In genomic region chr5:148375480-148375879, GRCm38 (mm10) we compare ENCODE assay signal across 17 mouse cellular contexts. TPM values are rescaled to one million over a fixed set of nuclear protein-coding genes. Genes with fewer than 3 reads are reported as not detected.
DNase-seq lines count a peak whose midpoint lies in the region; ATAC-seq and TF ChIP-seq lines count a peak whose summit lies in the region.
"Had no signal": no experiment of that assay in that cellular context is flagged by ENCODE, and none has a peak within 500 bp of the region (broad histone marks: within the 10 kb centered on the region; RNA-seq: fewer than 3 reads in every experiment).

No protein-coding gene starts in this region.

- no peaks in the 10 kb centered on the region for H3K4me1 ChIP-seq in intestine, postnatal 0 days (replicated peaks; ENCODE audit: control insufficient read depth, insufficient read depth, low read length)
- no peaks in the 10 kb centered on the region for H3K4me1 ChIP-seq in intestine, embryonic 16.5 days (ENCODE audit: control insufficient read depth, insufficient read depth, low read length)
- H3K4me1 ChIP-seq in spleen, adult 2 months (ENCODE audit: control insufficient read depth, insufficient read depth, insufficient read length) = peaks cover 6% of the 10 kb centered on the region; the same call in 1 of the 2 replicates

- H3K4me2 ChIP-seq in intestine, postnatal 0 days (replicated peaks; ENCODE audit: low read depth) = no peak overlapping the region
- no peak overlapping the region for H3K4me2 ChIP-seq in intestine, embryonic 16.5 days (ENCODE audit: low read depth, low read length)
- H3K4me2 ChIP-seq: embryonic facial prominence, embryonic 13.5 days; heart, embryonic 15.5 days; liver, embryonic 15.5 days; midbrain, embryonic 11.5 days had no signal

- no peak for ATAC-seq in intestine, postnatal 0 days
- ATAC-seq in intestine, embryonic 16.5 days = no peak
- no peak for ATAC-seq in Patski
- ATAC-seq: forebrain, embryonic 14.5 days; hindbrain, embryonic 16.5 days had no signal

- no peak overlapping the region for H3K27ac ChIP-seq in intestine, postnatal 0 days (ENCODE audit: low read depth, low read length)
- H3K27ac ChIP-seq in intestine, embryonic 16.5 days (ENCODE audit: low read length) = no peak overlapping the region
- no peak overlapping the region for H3K27ac ChIP-seq in spleen, adult 2 months (ENCODE audit: insufficient read depth, low read length)
- H3K27ac ChIP-seq: embryonic facial prominence, embryonic 13.5 days; heart, embryonic 15.5 days; liver, embryonic 15.5 days had no signal

- no peak for DNase-seq in spleen, adult 2 months (ENCODE audit: low read depth in 1 of 2, low spot score in 2 of 2)
- DNase-seq in spleen, adult 12 weeks (ENCODE audit: low spot score) = no peak
- no peak for DNase-seq in Patski (ENCODE audit: low read depth, low spot score)
- peak; percentile 66 for DNase-seq in testis, postnatal 10 days (ENCODE audit: low spot score)
- no peak for DNase-seq in layer of hippocampus, adult 8-10 months (ENCODE audit: low spot score in 2 of 2)
- DNase-seq: cerebellum, adult 9-10 months; gastrocnemius, postnatal 25 days; kidney, postnatal 14 days; retina, postnatal 1 day had no signal

- no peaks in the 10 kb centered on the region for H3K27me3 ChIP-seq in intestine, postnatal 0 days (replicated peaks; ENCODE audit: control insufficient read depth, insufficient read depth, low read length)
- H3K27me3 ChIP-seq in intestine, embryonic 16.5 days (replicated peaks; ENCODE audit: control insufficient read depth, insufficient read depth, low read length) = no peaks in the 10 kb centered on the region
- no peaks in the 10 kb centered on the region for H3K27me3 ChIP-seq in spleen, adult 2 months (ENCODE audit: control insufficient read depth, insufficient read depth, low read length)
- H3K27me3 ChIP-seq in Patski = no peaks in the 10 kb centered on the region
- H3K27me3 ChIP-seq: embryonic facial prominence, embryonic 13.5 days; heart, embryonic 15.5 days; liver, embryonic 15.5 days had no signal

- H3K36me3 ChIP-seq in intestine, postnatal 0 days (ENCODE audit: control insufficient read depth, insufficient read depth) = no peaks in the 10 kb centered on the region
- H3K36me3 ChIP-seq in intestine, embryonic 16.5 days (ENCODE audit: control insufficient read depth, insufficient read depth, low read length) = peaks cover 10% of the 10 kb centered on the region; the same call in 1 of the 2 replicates
- no peaks in the 10 kb centered on the region for H3K36me3 ChIP-seq in spleen, adult 2 months (ENCODE audit: control insufficient read depth, insufficient read depth, low read length)
- H3K36me3 ChIP-seq: embryonic facial prominence, embryonic 13.5 days; heart, embryonic 15.5 days had no signal

- no peak overlapping the region for H3K4me3 ChIP-seq in intestine, postnatal 0 days (ENCODE audit: low read depth, low read length)
- H3K4me3 ChIP-seq in intestine, embryonic 16.5 days (ENCODE audit: low read length) = no peak overlapping the region
- H3K4me3 ChIP-seq in spleen, adult 2 months (ENCODE audit: extremely low read depth, insufficient read depth, insufficient read length) = no peak overlapping the region
- H3K4me3 ChIP-seq: embryonic facial prominence, embryonic 13.5 days; heart, embryonic 15.5 days; liver, embryonic 15.5 days had no signal

- POLR2A ChIA-PET in Patski (lab: Charles Lee) = no interaction called here

- in situ Hi-C loops in Patski (cut with MboI; ENCODE audit: low pct_unique_long_range_greater_than_20kb) = no loop called here

- no peak overlapping the region for H3K9ac ChIP-seq in intestine, postnatal 0 days (ENCODE audit: low read depth, low read length)
- no peak overlapping the region for H3K9ac ChIP-seq in intestine, embryonic 16.5 days (ENCODE audit: low read depth, low read length)
- H3K9ac ChIP-seq: embryonic facial prominence, embryonic 13.5 days; heart, embryonic 15.5 days; liver, embryonic 15.5 days had no signal

- no peaks in the 10 kb centered on the region for H3K9me3 ChIP-seq in intestine, postnatal 0 days (ENCODE audit: control insufficient read depth)
- H3K9me3 ChIP-seq in intestine, embryonic 16.5 days (ENCODE audit: control insufficient read depth, low read length) = peaks cover 7% of the 10 kb centered on the region; the same call in 1 of the 2 replicates
- H3K9me3 ChIP-seq: heart, embryonic 15.5 days had no signal

- no peak for TF ChIP-seq POLR2A in spleen, adult 2 months (IDR thresholded peaks at IDR 0.05; ENCODE audit: low read depth, low read length)

- TF ChIP-seq CTCF in intestine, postnatal 0 days (IDR thresholded peaks at IDR 0.05; ENCODE audit: low read depth) = peak; percentile 62
- TF ChIP-seq CTCF in spleen, adult 2 months (IDR thresholded peaks at IDR 0.05; ENCODE audit: extremely low read depth, insufficient read depth, insufficient read length, insufficient replicate concordance) = peak; percentile 32; the same call in 1 of the 2 replicates
- TF ChIP-seq CTCF in Patski (IDR thresholded peaks at IDR 0.05) = peak; percentile 59

- WGBS in intestine, postnatal 0 days = 72% methylated on average over 12 of the region's 12 CpGs
- 74% methylated on average over 12 of the region's 12 CpGs for WGBS in intestine, embryonic 16.5 days
- 93% methylated on average over 12 of the region's 12 CpGs for WGBS in spleen, adult 2 months

- CTCF ChIA-PET in Patski (lab: Charles Lee) = interaction anchor here (1.1 to 1.9 kb wide), 3 partner anchors 10 to 52 kb away, joined by 3 to 4 read pairs (median 3); no protein-coding TSS in a partner anchor

RNA-seq across cellular contexts. Expression of gene Slc7a1, which starts 24.2 kb away (rescaled TPM):
- polyA plus RNA-seq in intestine, postnatal 0 days (2015; fragmentation: Nextera tagmentation; extraction: Ambion mirVana) = 10.8 and 11.7 TPM in 2 replicates
- polyA plus RNA-seq in intestine, embryonic 16.5 days (2015; fragmentation: Nextera tagmentation; extraction: Ambion mirVana) = 20.0 and 22.5 TPM in 2 replicates
- polyA plus RNA-seq in spleen, adult 2 months (2012; rRNA removed) = 8.8 and 9.3 TPM in 2 replicates
- polyA plus RNA-seq in Patski (2021) = 33.7 TPM
- total RNA-seq in layer of hippocampus, adult 8-10 months (2022) = 10 to 100 TPM; 22.9 to 24.3 (median 23.5) TPM
